Mouse (Mus musculus): ENCODE results near the gene Thsd7b. TPM values are rescaled to one million over a fixed set of nuclear protein-coding genes. Genes with fewer than 3 reads are reported as not detected.
A peak's percentile ranks its signal among the peaks of the same experiment; 100 is the strongest.

Thsd7b gene
- polyA plus RNA-seq, 1 experiment = 0.16 TPM

- no peak for TF ChIP-seq TCF3 (IDR thresholded peaks at IDR 0.05; ENCODE audit: insufficient read length, low read depth)
- TF ChIP-seq E2F4 (IDR thresholded peaks at IDR 0.05; ENCODE audit: insufficient read depth) = no peak
- TF ChIP-seq POLR2AphosphoS2 (IDR thresholded peaks at IDR 0.05; ENCODE audit: insufficient read length, low read depth) = no peak
- TF ChIP-seq TCF12 (IDR thresholded peaks at IDR 0.05; ENCODE audit: insufficient read depth, poor library complexity, severe bottlenecking) = no peak
- no peak for TF ChIP-seq MYOD1 (IDR thresholded peaks at IDR 0.05; ENCODE audit: control insufficient read depth in 1 of 3, insufficient read length in 2 of 3, low read depth in 2 of 3)
- TF ChIP-seq USF1 (IDR thresholded peaks at IDR 0.05; ENCODE audit: low read depth) = no peak
- TF ChIP-seq SRF (IDR thresholded peaks at IDR 0.05; ENCODE audit: control insufficient read depth, insufficient read length, low read depth) = no peak
- no peak for TF ChIP-seq CEBPB (IDR thresholded peaks at IDR 0.05; ENCODE audit: insufficient read depth, poor library complexity, severe bottlenecking)
- TF ChIP-seq MAX (IDR thresholded peaks at IDR 0.05; ENCODE audit: low read depth) = no peak
- TF ChIP-seq POLR2A (IDR thresholded peaks at IDR 0.05; ENCODE audit: insufficient read length, low read depth) = no peak
- no peak for TF ChIP-seq REST (IDR thresholded peaks at IDR 0.05; ENCODE audit: insufficient read depth, insufficient read length)
- TF ChIP-seq MYOG (IDR thresholded peaks at IDR 0.05; ENCODE audit: control insufficient read depth in 1 of 3, insufficient read depth in 1 of 3, insufficient read length in 2 of 3, low read depth in 2 of 3) = no peak
These were observed 570.3 kb downstream of the Thsd7b start for GRCm38 (mm10) chr1:129843416-129843815.

GRCm38 (mm10) chr1:129850007-129850564 is 577.0 kb downstream of the Thsd7b start:
- no peak overlapping the region for H3K4me2 ChIP-seq (ENCODE audit: low read depth)
- TF ChIP-seq USF1 (IDR thresholded peaks at IDR 0.05; ENCODE audit: low read depth) = no peak
- H3K36me3 ChIP-seq (ENCODE audit: control insufficient read depth, insufficient read depth) = no peaks in the 10 kb centered on the region

More at GRCm38 (mm10) chr1:129843416-129843815, 570.3 kb downstream of the Thsd7b start:
- Histone ChIP-seq H3K27me3 (ENCODE audit: control insufficient read depth, insufficient read depth, insufficient read length) (no peaks in the 10 kb centered on the region), H3ac (ENCODE audit: control insufficient read depth, insufficient read length) (no peak overlapping the region), H3K79me2 (ENCODE audit: control insufficient read depth, insufficient read depth) (no peaks in the 10 kb centered on the region), H3K4me3 (no peak overlapping the region), H3K36me3 (ENCODE audit: control insufficient read depth, insufficient read depth) (no peaks in the 10 kb centered on the region), H3K4me2 (ENCODE audit: low read depth) (no peak overlapping the region)

DNA sequence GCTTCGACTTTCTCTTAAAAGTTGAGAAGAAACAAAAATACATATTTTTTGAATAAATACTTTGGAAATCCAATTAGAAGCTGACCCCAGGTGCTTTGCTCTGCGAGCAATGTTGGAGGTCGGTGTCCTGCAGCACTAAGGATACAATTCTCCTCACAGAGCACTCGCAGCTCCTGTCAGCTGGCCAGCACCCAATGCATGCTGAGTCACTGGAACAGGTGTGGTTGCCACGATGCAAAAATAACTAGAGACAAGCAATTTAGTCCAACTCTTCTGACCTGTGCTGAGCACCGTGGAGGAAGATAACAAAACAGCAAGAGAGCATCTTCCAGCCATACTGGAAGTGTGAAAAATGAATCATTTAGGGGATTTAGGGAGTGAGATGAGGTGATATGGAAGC is 594.6 kb downstream of the Thsd7b start:
- Histone ChIP-seq H3K4me2 (ENCODE audit: low read depth) (no peak overlapping the region), H3K4me3 (no peak overlapping the region), H3K27me3 (ENCODE audit: control insufficient read depth, insufficient read depth, insufficient read length) (no peaks in the 10 kb centered on the region), H3K79me2 (ENCODE audit: control insufficient read depth, insufficient read depth) (no peaks in the 10 kb centered on the region), H3ac (ENCODE audit: control insufficient read depth, insufficient read length) (no peak overlapping the region), H3K36me3 (ENCODE audit: control insufficient read depth, insufficient read depth) (no peaks in the 10 kb centered on the region)
- TF ChIP-seq MYOD1 (IDR thresholded peaks at IDR 0.05; ENCODE audit: control insufficient read depth in 1 of 3, insufficient read length in 2 of 3, low read depth in 2 of 3) = peak; percentile 10 to 86 (median 55)
- TF ChIP-seq POLR2AphosphoS2 (IDR thresholded peaks at IDR 0.05; ENCODE audit: insufficient read length, low read depth) = no peak
- no peak for TF ChIP-seq POLR2A (IDR thresholded peaks at IDR 0.05; ENCODE audit: insufficient read length, low read depth)

More at GRCm38 (mm10) chr1:129850007-129850564, 577.0 kb downstream of the Thsd7b start:
- Histone ChIP-seq H3K27me3 (ENCODE audit: control insufficient read depth, insufficient read depth, insufficient read length) (no peaks in the 10 kb centered on the region), H3ac (ENCODE audit: control insufficient read depth, insufficient read length) (no peak overlapping the region), H3K4me3 (no peak overlapping the region), H3K79me2 (ENCODE audit: control insufficient read depth, insufficient read depth) (no peaks in the 10 kb centered on the region)

- H3K79me2 ChIP-seq (ENCODE audit: control insufficient read depth, insufficient read depth) = no peaks in the 10 kb centered on the region
- no peaks in the 10 kb centered on the region for H3K36me3 ChIP-seq (ENCODE audit: control insufficient read depth, insufficient read depth)
- no peak overlapping the region for H3K4me2 ChIP-seq (ENCODE audit: low read depth)
- H3ac ChIP-seq (ENCODE audit: control insufficient read depth, insufficient read length) = no peak overlapping the region
- TF ChIP-seq TCF12 (IDR thresholded peaks at IDR 0.05; ENCODE audit: insufficient read depth, poor library complexity, severe bottlenecking) (no peak), MYOG (IDR thresholded peaks at IDR 0.05; ENCODE audit: control insufficient read depth in 1 of 3, insufficient read depth in 1 of 3, insufficient read length in 2 of 3, low read depth in 2 of 3) (no peak), REST (IDR thresholded peaks at IDR 0.05; ENCODE audit: insufficient read depth, insufficient read length) (no peak), USF1 (IDR thresholded peaks at IDR 0.05; ENCODE audit: low read depth) (no peak)
- no peak overlapping the region for H3K4me3 ChIP-seq
- H3K27me3 ChIP-seq (ENCODE audit: control insufficient read depth, insufficient read depth, insufficient read length) = no peaks in the 10 kb centered on the region
These were observed 601.3 kb downstream of the Thsd7b start for GRCm38 (mm10) chr1:129874355-129874754.

DNA sequence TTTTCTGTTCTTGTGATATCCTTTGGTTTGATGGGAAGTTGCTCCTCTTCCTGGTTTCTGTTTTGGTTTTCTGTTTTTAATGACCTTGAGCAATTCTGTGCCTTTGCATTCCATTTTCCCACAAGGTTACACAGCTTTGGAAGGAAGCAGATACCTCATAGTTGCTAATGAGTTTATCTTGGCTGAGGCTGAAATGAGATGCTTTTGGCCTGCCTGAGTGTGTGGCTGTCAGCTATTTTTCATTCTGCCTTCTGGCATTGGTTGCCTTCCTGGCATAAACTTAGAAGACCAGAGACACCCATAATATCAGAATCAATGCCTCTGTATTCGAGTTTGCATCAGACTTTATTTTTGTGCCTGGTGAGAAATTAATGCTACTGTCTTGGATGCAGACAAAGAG is 614.8 kb downstream of the Thsd7b start:
- no peak overlapping the region for H3ac ChIP-seq (ENCODE audit: control insufficient read depth, insufficient read length)
- H3K79me2 ChIP-seq (ENCODE audit: control insufficient read depth, insufficient read depth) = no peaks in the 10 kb centered on the region
- no peak overlapping the region for H3K4me3 ChIP-seq
- H3K36me3 ChIP-seq (ENCODE audit: control insufficient read depth, insufficient read depth) = no peaks in the 10 kb centered on the region
- no peak overlapping the region for H3K4me2 ChIP-seq (ENCODE audit: low read depth)
- no peaks in the 10 kb centered on the region for H3K27me3 ChIP-seq (ENCODE audit: control insufficient read depth, insufficient read depth, insufficient read length)
- no peak for TF ChIP-seq MYOG (IDR thresholded peaks at IDR 0.05; ENCODE audit: control insufficient read depth in 1 of 3, insufficient read depth in 1 of 3, insufficient read length in 2 of 3, low read depth in 2 of 3)
- TF ChIP-seq POLR2A (IDR thresholded peaks at IDR 0.05; ENCODE audit: insufficient read length, low read depth) = no peak

DNA sequence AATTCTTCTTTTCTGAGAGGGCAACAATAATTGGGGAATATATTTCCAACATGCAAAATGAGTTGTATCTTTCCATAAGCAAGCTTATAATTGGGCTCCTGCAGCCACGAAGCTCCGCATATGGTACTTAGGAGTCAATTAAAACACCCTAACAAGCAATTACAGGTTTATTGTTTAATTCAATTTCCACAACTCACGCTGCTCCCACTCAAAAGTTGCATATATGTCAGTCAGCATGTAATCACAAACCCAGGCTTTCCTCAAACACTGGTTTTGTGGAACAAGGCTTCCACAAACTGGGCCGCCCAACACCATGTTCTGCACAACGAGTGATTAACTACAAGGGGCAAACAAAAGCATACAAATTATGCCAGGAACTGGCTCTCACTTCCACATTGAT is 625.0 kb downstream of the Thsd7b start:
- H3K36me3 ChIP-seq (ENCODE audit: control insufficient read depth, insufficient read depth) = no peaks in the 10 kb centered on the region
- no peaks in the 10 kb centered on the region for H3K79me2 ChIP-seq (ENCODE audit: control insufficient read depth, insufficient read depth)
- H3ac ChIP-seq (ENCODE audit: control insufficient read depth, insufficient read length) = no peak overlapping the region
- no peak overlapping the region for H3K4me3 ChIP-seq
- no peaks in the 10 kb centered on the region for H3K27me3 ChIP-seq (ENCODE audit: control insufficient read depth, insufficient read depth, insufficient read length)
- no peak for TF ChIP-seq MAX (IDR thresholded peaks at IDR 0.05; ENCODE audit: low read depth)
- no peak for TF ChIP-seq TCF12 (IDR thresholded peaks at IDR 0.05; ENCODE audit: insufficient read depth, poor library complexity, severe bottlenecking)
- TF ChIP-seq TCF3 (IDR thresholded peaks at IDR 0.05; ENCODE audit: insufficient read length, low read depth) = no peak
- no peak for TF ChIP-seq USF1 (IDR thresholded peaks at IDR 0.05; ENCODE audit: low read depth)
- no peak for TF ChIP-seq SRF (IDR thresholded peaks at IDR 0.05; ENCODE audit: control insufficient read depth, insufficient read length, low read depth)
- TF ChIP-seq POLR2AphosphoS2 (IDR thresholded peaks at IDR 0.05; ENCODE audit: insufficient read length, low read depth) = no peak
- no peak for TF ChIP-seq E2F4 (IDR thresholded peaks at IDR 0.05; ENCODE audit: insufficient read depth)
- TF ChIP-seq REST (IDR thresholded peaks at IDR 0.05; ENCODE audit: insufficient read depth, insufficient read length) = no peak
- no peak for TF ChIP-seq MYOD1 (IDR thresholded peaks at IDR 0.05; ENCODE audit: control insufficient read depth in 1 of 3, insufficient read length in 2 of 3, low read depth in 2 of 3)
- TF ChIP-seq MYOG (IDR thresholded peaks at IDR 0.05; ENCODE audit: control insufficient read depth in 1 of 3, insufficient read depth in 1 of 3, insufficient read length in 2 of 3, low read depth in 2 of 3) = no peak
- no peak for TF ChIP-seq CEBPB (IDR thresholded peaks at IDR 0.05; ENCODE audit: insufficient read depth, poor library complexity, severe bottlenecking)
- TF ChIP-seq POLR2A (IDR thresholded peaks at IDR 0.05; ENCODE audit: insufficient read length, low read depth) = no peak
- no peak overlapping the region for H3K4me2 ChIP-seq (ENCODE audit: low read depth)
